Mouse (Mus musculus) heart, embryonic 13.5 days (tissue): ENCODE results near the gene Drc7. TPM values are rescaled to one million over a fixed set of nuclear protein-coding genes. Genes with fewer than 3 reads are reported as not detected.

Source experiments
- ATAC-seq: fragments of 200-750 bp; cut with Nextera tagmentation; 2 replicates; pipeline ENCODE4 v1.8.0; 2017; ENCODE audit warnings: moderate TSS enrichment; ENCODE audit not compliant: insufficient number of reproducible peaks, low FRiP score, low TSS enrichment; ENCODE audit errors: extremely low read depth
- H3K27ac ChIP-seq: fragments of 300-500 bp; sonication (generic); replicated peaks from 2 replicates; pipeline ENCODE4 v1.5.1; 2015; ENCODE audit warnings: moderate library complexity, mild to moderate bottlenecking, inconsistent platforms
- H3K27me3 ChIP-seq: fragments of 300-500 bp; sonication (generic); replicated peaks from 2 replicates; pipeline ENCODE4 v1.6.1; 2015; ENCODE audit warnings: mild to moderate bottlenecking, inconsistent platforms
- H3K36me3 ChIP-seq: fragments of 300-500 bp; sonication (generic); 2 replicates; pipeline ENCODE4 v1.6.1; 2015; ENCODE audit warnings: mild to moderate bottlenecking, inconsistent platforms
- H3K4me1 ChIP-seq: fragments of 300-500 bp; sonication (generic); 2 replicates; pipeline ENCODE4 v1.6.1; 2015; ENCODE audit warnings: inconsistent platforms
- H3K4me2 ChIP-seq: fragments of 300-500 bp; sonication (generic); 2 replicates; pipeline ENCODE4 v1.6.1; 2015; ENCODE audit warnings: inconsistent platforms, mild to moderate bottlenecking, moderate library complexity
- H3K4me3 ChIP-seq: fragments of 300-500 bp; sonication (generic); 2 replicates; pipeline ENCODE4 v1.5.1; 2015; ENCODE audit warnings: moderate library complexity, mild to moderate bottlenecking, inconsistent platforms
- H3K9ac ChIP-seq: fragments of 300-500 bp; sonication (generic); 2 replicates; pipeline ENCODE4 v1.6.1; 2015; ENCODE audit warnings: inconsistent platforms, mild to moderate bottlenecking, moderate library complexity
- H3K9me3 ChIP-seq: fragments of 300-500 bp; sonication (generic); 2 replicates; pipeline ENCODE4 v1.6.1; 2016; ENCODE audit warnings: inconsistent platforms
- WGBS: fragments of 180-500 bp; shearing (Covaris S2); methylation state at CpG from one replicate; pipeline ENCODE4 v1.1.7; 2015; ENCODE audit warnings: mixed read lengths; 5-methylcytosine and 5-hydroxymethylcytosine counted together
- polyA plus RNA-seq: library from polyadenylated mRNA; unstranded; fragments of >200 nt; fragmentation: Nextera tagmentation; extraction: Ambion mirVana; gene quantifications from 2 replicates; pipeline ENCODE4 v1.2.1, GENCODE M21; 2015

Gene Drc7
- polyA plus RNA-seq, 1 experiment from 2014 or later: not detected

GRCm38 (mm10) chr8:95084744-95085431 is 30.0 kb downstream of the Drc7 start:
- Histone ChIP-seq H3K4me1 (peaks cover 25% of the 10 kb centered on the region), H3K36me3 (peaks cover 63% of the 10 kb centered on the region), H3K27ac (peak overlapping the region; percentile 21; the same call in 1 of the 2 replicates), H3K9me3 (no peaks in the 10 kb centered on the region), H3K27me3 (no peaks in the 10 kb centered on the region), H3K4me2 (peak overlapping the region; percentile 38), H3K9ac (peak overlapping the region; percentile 40; the same call in 1 of the 2 replicates), H3K4me3 (no peak overlapping the region)
- ATAC-seq: no peak
- 82% methylated on average over 10 of the region's 10 CpGs for whole genome bisulfite sequencing

- peaks cover 22% of the 10 kb centered on the region for H3K4me1 ChIP-seq
- WGBS: 69% methylated on average over 7 of the region's 7 CpGs
- H3K9ac ChIP-seq: peak overlapping the region; percentile 40; the same call in 1 of the 2 replicates
- H3K4me3 ChIP-seq: no peak overlapping the region
- H3K27ac ChIP-seq: peak overlapping the region; percentile 21; the same call in 1 of the 2 replicates
- H3K27me3 ChIP-seq: no peaks in the 10 kb centered on the region
- no peak for ATAC-seq
- H3K36me3 ChIP-seq: peaks cover 70% of the 10 kb centered on the region
- H3K9me3 ChIP-seq: no peaks in the 10 kb centered on the region
- peak overlapping the region; percentile 38 for H3K4me2 ChIP-seq
Measured at GRCm38 (mm10) chr8:95085432-95086141, 30.7 kb downstream of the Drc7 start.

GRCm38 (mm10) chr8:95093574-95093973 is 38.7 kb downstream of the Drc7 start:
- Histone ChIP-seq H3K9me3 (no peaks in the 10 kb centered on the region), H3K4me2 (no peak overlapping the region), H3K4me3 (no peak overlapping the region), H3K9ac (no peak overlapping the region), H3K27me3 (no peaks in the 10 kb centered on the region), H3K36me3 (peaks cover 97% of the 10 kb centered on the region), H3K27ac (no peak overlapping the region), H3K4me1 (no peaks in the 10 kb centered on the region)
- 75% methylated on average over 4 of the region's 4 CpGs for WGBS
- ATAC-seq: no peak

GRCm38 (mm10) chr8:95099009-95099408 is 44.1 kb downstream of the Drc7 start:
- Histone ChIP-seq H3K4me2 (no peak overlapping the region), H3K27ac (no peak overlapping the region), H3K4me1 (no peaks in the 10 kb centered on the region), H3K4me3 (no peak overlapping the region), H3K27me3 (no peaks in the 10 kb centered on the region), H3K36me3 (peaks cover 93% of the 10 kb centered on the region), H3K9me3 (no peaks in the 10 kb centered on the region), H3K9ac (no peak overlapping the region)
- ATAC-seq: no peak
- 30% methylated on average over 5 of the region's 5 CpGs for WGBS

GRCm38 (mm10) chr8:95101972-95102371 is 47.1 kb downstream of the Drc7 start:
- peaks cover 87% of the 10 kb centered on the region for H3K36me3 ChIP-seq
- no peak overlapping the region for H3K4me2 ChIP-seq
- no peaks in the 10 kb centered on the region for H3K27me3 ChIP-seq
- no peaks in the 10 kb centered on the region for H3K4me1 ChIP-seq
- WGBS: 71% methylated on average over 4 of the region's 4 CpGs
- no peak for ATAC-seq
- H3K9me3 ChIP-seq: no peaks in the 10 kb centered on the region
- no peak overlapping the region for H3K9ac ChIP-seq
- H3K27ac ChIP-seq: no peak overlapping the region
- H3K4me3 ChIP-seq: no peak overlapping the region

- no peak overlapping the region for H3K4me2 ChIP-seq
- WGBS: 82% methylated on average over 13 of the region's 13 CpGs
- no peaks in the 10 kb centered on the region for H3K4me1 ChIP-seq
- H3K9ac ChIP-seq: no peak overlapping the region
- H3K9me3 ChIP-seq: no peaks in the 10 kb centered on the region
- no peak overlapping the region for H3K4me3 ChIP-seq
- H3K36me3 ChIP-seq: peaks cover 67% of the 10 kb centered on the region
- H3K27me3 ChIP-seq: no peaks in the 10 kb centered on the region
- no peak overlapping the region for H3K27ac ChIP-seq
- no peak for ATAC-seq
Measured at GRCm38 (mm10) chr8:95107306-95107705, 52.4 kb downstream of the Drc7 start.

GRCm38 (mm10) chr8:95112594-95112993 is 57.7 kb downstream of the Drc7 start:
- H3K9ac ChIP-seq: no peak overlapping the region
- ATAC-seq: no peak
- no peak overlapping the region for H3K27ac ChIP-seq
- no peak overlapping the region for H3K4me3 ChIP-seq
- no peak overlapping the region for H3K4me2 ChIP-seq
- no peaks in the 10 kb centered on the region for H3K4me1 ChIP-seq
- no peaks in the 10 kb centered on the region for H3K27me3 ChIP-seq
- peaks cover 25% of the 10 kb centered on the region for H3K36me3 ChIP-seq
- H3K9me3 ChIP-seq: no peaks in the 10 kb centered on the region
- 72% methylated on average over 3 of the region's 3 CpGs for WGBS

GRCm38 (mm10) chr8:95113108-95113507 is 58.2 kb downstream of the Drc7 start:
- no peak overlapping the region for H3K4me3 ChIP-seq
- no peak overlapping the region for H3K9ac ChIP-seq
- no peak overlapping the region for H3K27ac ChIP-seq
- ATAC-seq: no peak
- H3K9me3 ChIP-seq: no peaks in the 10 kb centered on the region
- WGBS: 66% methylated on average over 4 of the region's 4 CpGs
- H3K4me2 ChIP-seq: no peak overlapping the region
- no peaks in the 10 kb centered on the region for H3K27me3 ChIP-seq
- peaks cover 20% of the 10 kb centered on the region for H3K36me3 ChIP-seq
- no peaks in the 10 kb centered on the region for H3K4me1 ChIP-seq

- H3K9me3 ChIP-seq: no peaks in the 10 kb centered on the region
- peaks cover 13% of the 10 kb centered on the region for H3K36me3 ChIP-seq
- H3K9ac ChIP-seq: no peak overlapping the region
- no peaks in the 10 kb centered on the region for H3K27me3 ChIP-seq
- no peaks in the 10 kb centered on the region for H3K4me1 ChIP-seq
- no peak overlapping the region for H3K4me2 ChIP-seq
- no peak overlapping the region for H3K4me3 ChIP-seq
- no peak for ATAC-seq
- 59% methylated on average over 3 of the region's 3 CpGs for WGBS
- H3K27ac ChIP-seq: no peak overlapping the region
Measured at GRCm38 (mm10) chr8:95113750-95114149, 58.8 kb downstream of the Drc7 start.

GRCm38 (mm10) chr8:95123455-95123854 is 68.6 kb downstream of the Drc7 start:
- Histone ChIP-seq H3K4me1 (0 out of 2 replicates have a peak, but pooled peaks cover 5% of the 10 kb centered on the region), H3K9ac (no peak overlapping the region), H3K27me3 (no peaks in the 10 kb centered on the region), H3K36me3 (peaks cover 50% of the 10 kb centered on the region), H3K4me2 (no peak overlapping the region), H3K9me3 (no peaks in the 10 kb centered on the region), H3K27ac (no peak overlapping the region), H3K4me3 (no peak overlapping the region)
- no peak for ATAC-seq
- WGBS: 91% methylated on average over 5 of the region's 5 CpGs

- 85% methylated on average over 11 of the region's 11 CpGs for WGBS
- Histone ChIP-seq H3K9me3 (no peaks in the 10 kb centered on the region), H3K9ac (no peak overlapping the region), H3K4me1 (0 out of 2 replicates have a peak, but pooled peaks cover 10% of the 10 kb centered on the region), H3K27ac (no peak overlapping the region), H3K4me3 (no peak overlapping the region), H3K36me3 (peaks cover 57% of the 10 kb centered on the region), H3K4me2 (no peak overlapping the region), H3K27me3 (no peaks in the 10 kb centered on the region)
- ATAC-seq: no peak
Measured at GRCm38 (mm10) chr8:95126497-95126896, 71.6 kb downstream of the Drc7 start.
